Mouse (Mus musculus): ENCODE results near the gene Vgll4. TPM values are rescaled to one million over a fixed set of nuclear protein-coding genes. Genes with fewer than 3 reads are reported as not detected.
"Not testable (repeated sequence)": the region's sequence is repeated elsewhere in the genome, so short reads cannot be mapped to it uniquely, and the experiment has no call there.

Gene Vgll4
- polyA plus RNA-seq, 1 experiment from 2014 or later = 35.6 TPM

DNA sequence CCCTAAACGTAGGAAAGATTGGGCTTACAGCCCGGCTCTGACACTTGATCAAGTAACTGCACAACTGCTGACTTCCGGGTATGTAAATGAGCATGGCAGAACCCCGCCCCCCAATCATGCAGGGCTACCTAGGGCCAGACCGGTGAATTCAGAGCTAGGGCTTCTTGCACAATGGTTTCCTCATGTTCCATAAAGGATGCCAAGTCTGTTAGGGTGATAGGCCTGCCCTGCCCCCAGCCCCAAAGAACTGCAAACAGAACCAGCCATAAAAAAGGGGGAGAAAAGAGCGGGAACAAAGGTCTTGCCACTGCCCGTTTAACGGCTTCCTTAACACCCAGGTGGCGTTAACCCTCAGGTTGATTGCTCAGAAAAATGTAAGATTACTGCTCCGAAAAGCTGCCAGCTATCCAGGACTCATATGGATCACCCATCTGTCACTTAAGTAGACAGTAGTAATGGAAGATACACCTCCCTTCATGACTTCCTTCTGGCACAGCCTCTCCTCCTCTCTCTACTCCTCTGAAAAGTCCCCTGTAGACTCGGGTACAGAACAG lies 39.7 kb downstream of the Vgll4 start:
- Histone ChIP-seq H3K9me3 (ENCODE audit: control insufficient read depth, low read length) (no peaks in the 10 kb centered on the region), H3K4me1 (ENCODE audit: control insufficient read depth, insufficient read depth, low read length) (peaks cover 14% of the 10 kb centered on the region; the same call in 1 of the 2 replicates), H3K27ac (ENCODE audit: low read depth, low read length) (no peak overlapping the region), H3K9ac (replicated peaks; ENCODE audit: low read depth, low read length) (no peak overlapping the region), H3K4me2 (ENCODE audit: low read depth, low read length) (no peak overlapping the region; the same call in 1 of the 2 replicates), H3K27me3 (ENCODE audit: control insufficient read depth, insufficient read depth, low read length) (no peaks in the 10 kb centered on the region), H3K36me3 (ENCODE audit: control insufficient read depth, insufficient read depth, low read length) (no peaks in the 10 kb centered on the region), H3K4me3 (ENCODE audit: low read depth, low read length) (no peak overlapping the region)
- WGBS = 18% methylated on average over 11 of the region's 11 CpGs
- no peak for ATAC-seq (ENCODE audit: low read depth)

DNA sequence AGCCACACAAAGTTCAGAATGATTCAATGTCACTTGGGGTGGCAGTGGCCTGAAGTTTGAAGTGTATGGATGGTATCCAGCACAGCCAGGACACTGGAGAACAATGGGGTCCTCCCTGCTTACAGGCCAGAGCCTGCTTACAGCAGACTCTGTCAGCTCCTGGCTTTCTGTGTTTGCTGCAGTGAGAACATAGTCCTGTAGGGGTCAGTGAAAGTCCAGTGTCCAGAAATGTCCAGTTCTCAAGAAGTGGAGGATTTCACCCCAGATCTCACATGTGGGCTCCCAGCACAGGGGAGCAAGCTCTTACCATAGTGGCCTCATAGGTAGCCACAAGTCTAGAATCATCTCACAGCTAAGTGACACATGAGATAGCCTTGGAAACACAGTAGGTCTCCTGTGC lies 40.4 kb downstream of the Vgll4 start:
- H3K9ac ChIP-seq (replicated peaks; ENCODE audit: low read depth, low read length) = no peak overlapping the region
- no peaks in the 10 kb centered on the region for H3K9me3 ChIP-seq (ENCODE audit: control insufficient read depth, low read length)
- H3K36me3 ChIP-seq (ENCODE audit: control insufficient read depth, insufficient read depth, low read length) = no peaks in the 10 kb centered on the region
- H3K4me3 ChIP-seq (ENCODE audit: low read depth, low read length) = no peak overlapping the region
- no peak overlapping the region for H3K27ac ChIP-seq (ENCODE audit: low read depth, low read length)
- H3K4me1 ChIP-seq (ENCODE audit: control insufficient read depth, insufficient read depth, low read length) = peaks cover 14% of the 10 kb centered on the region; the same call in 1 of the 2 replicates
- no peaks in the 10 kb centered on the region for H3K27me3 ChIP-seq (ENCODE audit: control insufficient read depth, insufficient read depth, low read length)
- H3K4me2 ChIP-seq (ENCODE audit: low read depth, low read length) = no peak overlapping the region
- no peak; the same call in 1 of the 2 replicates for ATAC-seq (ENCODE audit: low read depth)

DNA sequence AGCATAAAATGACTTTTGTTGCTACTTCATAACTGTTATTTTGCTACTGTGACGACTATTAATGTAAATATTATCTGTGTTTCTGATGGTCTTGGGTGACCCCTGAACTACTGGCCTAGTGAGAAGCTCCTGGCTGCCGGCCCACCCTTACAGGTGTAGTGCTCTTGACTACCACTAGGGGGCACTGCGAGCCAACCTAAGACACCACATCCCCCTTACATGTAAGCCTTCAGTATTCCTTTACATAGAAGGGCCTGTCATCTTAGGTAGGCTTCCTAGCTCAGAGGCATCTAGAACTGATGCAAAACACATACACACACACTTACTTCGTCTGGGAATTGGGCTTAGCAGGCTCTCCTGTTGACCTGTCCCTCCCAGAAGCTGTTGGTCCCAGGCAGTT lies 41.3 kb downstream of the Vgll4 start:
- Histone ChIP-seq H3K36me3 (ENCODE audit: control insufficient read depth, insufficient read depth, low read length) (no peaks in the 10 kb centered on the region), H3K9me3 (ENCODE audit: control insufficient read depth, low read length) (no peaks in the 10 kb centered on the region), H3K9ac (replicated peaks; ENCODE audit: low read depth, low read length) (no peak overlapping the region), H3K27ac (ENCODE audit: low read depth, low read length) (no peak overlapping the region), H3K4me2 (ENCODE audit: low read depth, low read length) (no peak overlapping the region), H3K27me3 (ENCODE audit: control insufficient read depth, insufficient read depth, low read length) (no peaks in the 10 kb centered on the region), H3K4me3 (ENCODE audit: low read depth, low read length) (no peak overlapping the region), H3K4me1 (ENCODE audit: control insufficient read depth, insufficient read depth, low read length) (peaks cover 14% of the 10 kb centered on the region; the same call in 1 of the 2 replicates)
- peak; percentile 43; the same call in 1 of the 2 replicates for ATAC-seq (ENCODE audit: low read depth)
- 1% methylated on average over 4 of the region's 4 CpGs for WGBS

DNA sequence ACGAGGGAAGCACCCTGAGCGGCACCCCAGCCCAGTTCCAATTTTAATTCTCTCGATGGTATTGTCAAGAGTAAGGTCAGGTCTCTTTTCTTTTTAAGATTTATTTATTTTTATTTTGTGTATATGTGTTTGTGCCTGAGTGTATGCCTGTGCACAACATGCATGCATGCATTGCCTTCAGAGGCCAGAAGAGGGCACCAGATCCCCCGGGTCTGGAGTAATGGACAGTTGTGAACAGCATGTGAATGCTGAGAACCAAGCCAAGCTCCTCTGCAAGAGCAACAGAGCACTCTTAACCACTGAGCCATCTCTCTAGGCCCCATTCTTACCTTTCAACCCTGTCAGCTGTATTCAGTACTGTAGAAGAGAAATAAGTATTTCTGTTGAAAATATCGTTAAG lies 42.4 kb downstream of the Vgll4 start:
- ATAC-seq (ENCODE audit: low read depth) = no peak
- H3K4me2 ChIP-seq (ENCODE audit: low read depth, low read length) = no peak overlapping the region
- no peaks in the 10 kb centered on the region for H3K27me3 ChIP-seq (ENCODE audit: control insufficient read depth, insufficient read depth, low read length)
- no peaks in the 10 kb centered on the region for H3K36me3 ChIP-seq (ENCODE audit: control insufficient read depth, insufficient read depth, low read length)
- no peaks in the 10 kb centered on the region for H3K9me3 ChIP-seq (ENCODE audit: control insufficient read depth, low read length)
- no peak overlapping the region for H3K9ac ChIP-seq (replicated peaks; ENCODE audit: low read depth, low read length)
- WGBS = 92% methylated on average over 5 of the region's 5 CpGs
- no peak overlapping the region for H3K4me3 ChIP-seq (ENCODE audit: low read depth, low read length)
- H3K4me1 ChIP-seq (ENCODE audit: control insufficient read depth, insufficient read depth, low read length) = peaks cover 14% of the 10 kb centered on the region; the same call in 1 of the 2 replicates
- no peak overlapping the region for H3K27ac ChIP-seq (ENCODE audit: low read depth, low read length)

GRCm38 (mm10) chr6:114926369-114927157 lies 43.2 kb downstream of the Vgll4 start:
- no peak for ATAC-seq (ENCODE audit: low read depth)
- H3K36me3 ChIP-seq (ENCODE audit: control insufficient read depth, insufficient read depth, low read length) = no peaks in the 10 kb centered on the region
- H3K4me1 ChIP-seq (ENCODE audit: control insufficient read depth, insufficient read depth, low read length) = peaks cover 12% of the 10 kb centered on the region; the same call in 1 of the 2 replicates
- no peak overlapping the region for H3K4me2 ChIP-seq (ENCODE audit: low read depth, low read length)
- no peak overlapping the region for H3K4me3 ChIP-seq (ENCODE audit: low read depth, low read length)
- H3K9ac ChIP-seq (replicated peaks; ENCODE audit: low read depth, low read length) = no peak overlapping the region
- H3K27me3 ChIP-seq (ENCODE audit: control insufficient read depth, insufficient read depth, low read length) = no peaks in the 10 kb centered on the region
- H3K27ac ChIP-seq (ENCODE audit: low read depth, low read length) = no peak overlapping the region
- 44% methylated on average over 6 of the region's 6 CpGs for WGBS
- no peaks in the 10 kb centered on the region for H3K9me3 ChIP-seq (ENCODE audit: control insufficient read depth, low read length)

GRCm38 (mm10) chr6:114925196-114925595 lies 44.6 kb downstream of the Vgll4 start:
- WGBS = 96% methylated on average over 4 of the region's 4 CpGs
- ATAC-seq (ENCODE audit: low read depth) = no peak
- no peak overlapping the region for H3K27ac ChIP-seq (ENCODE audit: low read depth, low read length)

GRCm38 (mm10) chr6:114922355-114923096 lies 47.3 kb downstream of the Vgll4 start:
- 79% methylated on average over 7 of the region's 7 CpGs for WGBS
- H3K4me2 ChIP-seq (ENCODE audit: low read depth, low read length); H3K9me3 ChIP-seq (ENCODE audit: control insufficient read depth, low read length); ATAC-seq (ENCODE audit: low read depth); H3K4me3 ChIP-seq (ENCODE audit: low read depth, low read length); H3K27ac ChIP-seq (ENCODE audit: low read depth, low read length); H3K27me3 ChIP-seq (ENCODE audit: control insufficient read depth, insufficient read depth, low read length); H3K36me3 ChIP-seq (ENCODE audit: control insufficient read depth, insufficient read depth, low read length); H3K9ac ChIP-seq (replicated peaks; ENCODE audit: low read depth, low read length): not testable (repeated sequence)
- H3K4me1 ChIP-seq (ENCODE audit: control insufficient read depth, insufficient read depth, low read length) = peaks cover 30% of the 10 kb centered on the region

More at GRCm38 (mm10) chr6:114925196-114925595, 44.6 kb downstream of the Vgll4 start:
- H3K36me3 ChIP-seq (ENCODE audit: control insufficient read depth, insufficient read depth, low read length) = no peaks in the 10 kb centered on the region
- H3K9me3 ChIP-seq (ENCODE audit: control insufficient read depth, low read length) = no peaks in the 10 kb centered on the region
- 0 out of 2 replicates have a peak, but pooled peaks cover 14% of the 10 kb centered on the region for H3K4me1 ChIP-seq (ENCODE audit: control insufficient read depth, insufficient read depth, low read length)
- no peak overlapping the region for H3K4me3 ChIP-seq (ENCODE audit: low read depth, low read length)
- H3K4me2 ChIP-seq (ENCODE audit: low read depth, low read length) = no peak overlapping the region
- H3K9ac ChIP-seq (replicated peaks; ENCODE audit: low read depth, low read length) = no peak overlapping the region
- H3K27me3 ChIP-seq (ENCODE audit: control insufficient read depth, insufficient read depth, low read length) = no peaks in the 10 kb centered on the region

- peaks cover 37% of the 10 kb centered on the region for H3K4me1 ChIP-seq (ENCODE audit: control insufficient read depth, insufficient read depth, low read length)
- peak overlapping the region; percentile 50 for H3K4me3 ChIP-seq (ENCODE audit: low read depth, low read length)
- 5% methylated on average over 15 of the region's 15 CpGs for WGBS
- H3K27me3 ChIP-seq (ENCODE audit: control insufficient read depth, insufficient read depth, low read length) = no peaks in the 10 kb centered on the region
- no peaks in the 10 kb centered on the region for H3K9me3 ChIP-seq (ENCODE audit: control insufficient read depth, low read length)
- H3K4me2 ChIP-seq (ENCODE audit: low read depth, low read length) = peak overlapping the region; percentile 72
- peak; percentile 94 for ATAC-seq (ENCODE audit: low read depth)
- peak overlapping the region; percentile 75 for H3K27ac ChIP-seq (ENCODE audit: low read depth, low read length)
- H3K36me3 ChIP-seq (ENCODE audit: control insufficient read depth, insufficient read depth, low read length) = no peaks in the 10 kb centered on the region
- H3K9ac ChIP-seq (replicated peaks; ENCODE audit: low read depth, low read length) = peak overlapping the region; percentile 62
These were observed 48.0 kb downstream of the Vgll4 start for GRCm38 (mm10) chr6:114921632-114922354.

Data from neural tube, embryonic 14.5 days (tissue).